Mouse (Mus musculus): ENCODE measurements at regions not wholly inside any gene's neighbourhood (a gene's known extent, or its start where the extent isn't known, plus 50 kb on each side); places are given as distances from the start of the nearest gene placed in this dataset.

DNA sequence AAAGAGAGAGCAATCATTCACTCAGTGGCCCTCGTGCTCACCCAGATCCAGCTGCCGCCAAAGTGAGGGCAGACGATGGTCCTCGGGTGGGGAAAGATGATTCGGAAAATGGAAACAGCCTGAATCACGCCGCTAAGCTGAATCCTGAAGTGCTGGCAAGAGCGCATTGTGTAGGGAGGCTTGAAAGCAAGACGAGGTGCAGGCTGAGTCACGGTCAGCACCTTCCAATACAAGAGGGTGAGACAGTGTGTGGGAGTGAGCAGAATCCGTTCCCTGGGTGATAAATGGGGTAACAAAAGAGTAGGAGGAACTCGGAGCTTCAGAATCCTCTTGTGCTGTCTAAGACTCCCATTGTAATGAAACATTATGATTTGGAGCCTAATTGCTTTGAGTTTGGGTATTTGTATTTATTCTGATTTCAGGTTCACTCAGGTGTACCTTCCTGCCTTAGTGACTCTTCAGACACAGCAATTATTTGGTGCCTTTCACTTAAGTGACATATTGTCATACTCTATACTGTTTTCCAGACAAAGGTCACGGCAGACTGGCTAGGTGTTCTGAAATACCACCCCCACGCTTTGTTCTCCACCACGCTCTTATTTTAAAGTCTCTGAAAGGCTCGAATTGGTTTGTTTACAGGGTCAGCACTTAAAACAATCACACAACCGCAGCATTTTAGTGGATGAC, 70.0 kb downstream of the Mbip start:
- DNase-seq (ENCODE audit: low spot score), result no peak

DNA sequence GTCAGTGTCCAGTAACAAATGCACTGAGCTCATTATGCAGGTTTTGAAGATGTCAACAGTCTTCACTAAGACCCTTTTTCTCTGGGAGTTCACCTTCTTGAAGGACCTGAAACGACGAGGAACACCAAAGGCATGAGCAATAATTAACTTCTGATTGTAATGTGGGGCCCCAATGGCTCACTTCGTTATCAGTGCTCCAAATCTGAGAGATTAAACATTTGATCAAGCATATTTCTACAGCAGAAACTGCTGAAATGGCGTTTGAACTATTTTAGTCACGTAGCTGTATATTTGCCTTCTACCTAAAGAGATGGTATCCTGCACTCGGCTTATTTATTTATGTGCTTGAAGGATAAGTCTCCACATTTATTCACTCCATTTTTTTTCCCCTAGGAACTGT, 80.6 kb downstream of the Mbip start:
- no peak for DNase-seq (ENCODE audit: low spot score)

DNA sequence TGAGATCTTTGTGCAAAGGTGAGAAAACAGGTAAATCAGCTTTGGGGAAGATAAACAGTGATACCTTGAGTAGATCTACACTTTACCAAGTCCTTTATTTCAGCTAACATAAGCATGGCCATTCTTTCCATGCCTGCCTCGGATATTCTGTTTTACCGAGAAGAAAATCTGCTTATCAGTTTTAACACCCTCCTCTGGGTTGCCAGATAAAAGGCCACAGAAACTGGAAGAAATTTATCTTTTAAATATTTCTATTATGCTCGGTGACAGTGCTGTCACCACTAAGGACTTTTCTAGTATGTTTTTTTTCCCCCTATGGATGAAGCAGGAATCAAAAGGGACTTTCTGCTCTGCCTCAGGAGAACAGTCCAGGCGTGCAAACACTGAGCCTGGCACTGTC, 84.2 kb downstream of the Mbip start:
- no peak for DNase-seq (ENCODE audit: low spot score)

DNA sequence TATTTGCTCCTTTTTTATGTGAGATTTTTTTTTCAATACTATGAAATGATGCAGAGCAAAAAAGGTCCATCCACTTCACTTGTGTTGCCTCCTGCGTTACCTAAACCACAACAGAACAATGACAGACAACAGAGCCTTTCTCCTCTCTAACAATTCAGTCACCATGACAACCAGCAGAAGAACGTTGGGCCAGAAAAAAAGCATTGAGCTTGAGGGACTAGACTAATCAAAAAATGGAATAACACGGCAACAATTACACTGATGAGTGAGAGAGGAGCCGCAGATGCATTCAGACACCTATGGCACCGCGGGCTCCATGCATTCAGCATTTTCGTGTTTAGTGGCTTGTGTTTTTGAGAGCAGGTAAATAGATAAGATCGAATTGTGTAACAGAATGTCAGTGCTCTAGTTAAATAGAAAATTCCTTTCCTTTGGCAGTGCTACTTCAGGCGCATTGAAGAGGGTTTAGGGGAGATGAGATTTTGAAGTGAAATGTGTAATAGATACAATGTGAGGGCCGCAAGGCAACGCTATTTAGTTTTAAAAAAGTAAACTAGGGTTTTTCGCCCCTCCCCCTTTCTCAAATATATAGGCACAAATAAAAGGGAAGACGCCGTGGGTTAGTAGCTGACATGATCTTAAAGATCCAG, 87.2 kb downstream of the Mbip start:
- DNase-seq (ENCODE audit: low spot score), result no peak

DNA sequence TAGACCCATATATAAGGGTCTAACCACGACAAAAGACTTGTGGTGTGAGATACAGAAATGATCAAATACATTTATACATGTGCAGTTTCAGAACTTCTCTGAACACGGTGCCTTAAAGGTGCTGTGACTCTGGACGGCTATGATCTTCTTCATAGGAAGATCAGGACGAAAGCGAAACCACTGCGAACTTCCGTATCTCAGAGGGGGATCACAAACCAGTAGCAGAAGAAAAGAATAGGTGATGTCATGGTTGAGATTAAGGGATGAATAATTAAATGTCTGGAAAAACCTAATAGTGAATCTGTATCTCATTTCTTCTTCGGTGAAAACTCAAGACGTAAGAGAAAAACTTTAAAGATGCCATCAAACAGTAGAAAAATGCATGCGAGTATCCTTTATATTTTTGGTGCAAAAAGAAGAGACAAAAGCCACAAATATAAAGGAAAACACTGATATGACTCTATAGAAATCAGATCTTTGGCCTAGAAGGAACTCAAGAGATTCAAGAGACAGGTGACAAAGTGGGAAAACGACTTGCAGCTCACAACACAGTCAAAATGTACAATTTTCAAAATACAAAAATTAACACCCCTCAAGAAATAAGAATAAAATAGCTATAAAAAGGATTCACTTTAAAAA, 89.3 kb downstream of the Mbip start:
- DNase-seq (ENCODE audit: low spot score), result no peak

DNA sequence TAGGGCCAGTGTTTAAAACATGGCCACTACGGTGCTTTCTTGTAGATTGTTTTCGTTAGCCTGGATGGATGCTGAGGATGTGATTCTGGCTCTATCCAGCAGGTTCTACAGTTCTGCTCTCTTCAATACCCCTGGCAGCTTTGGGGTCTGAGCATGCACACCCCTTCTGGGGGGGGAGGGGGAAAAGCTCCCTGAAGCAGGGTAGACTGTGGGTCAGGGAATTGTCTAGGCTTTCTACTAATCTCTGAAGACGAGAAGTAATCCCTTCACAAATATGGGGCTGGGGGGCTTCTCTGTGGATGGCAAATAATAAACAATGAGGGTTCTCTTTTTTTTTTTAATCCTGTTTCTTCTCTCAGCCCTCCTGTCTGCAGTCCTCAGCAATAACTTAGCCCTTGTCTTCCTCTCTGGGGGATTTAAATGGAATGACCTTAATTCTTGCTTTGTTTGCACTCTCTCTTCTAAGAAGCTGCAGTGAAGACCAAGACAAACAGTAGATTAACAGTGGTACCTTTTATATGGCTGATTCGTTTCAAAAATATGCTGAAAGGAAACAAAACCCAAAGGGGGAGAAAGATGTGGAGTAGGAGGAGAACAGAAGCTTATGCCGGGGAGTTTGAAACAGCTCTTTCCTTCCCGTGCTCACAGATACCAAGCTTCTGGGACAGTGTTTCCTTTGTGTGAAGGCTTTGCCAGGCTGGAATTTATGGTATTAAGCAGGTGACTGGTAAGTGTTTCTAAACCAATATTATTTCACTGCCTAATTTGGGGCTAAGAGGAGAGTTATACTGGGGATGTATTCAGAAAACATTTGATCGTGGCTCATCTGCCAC, 92.9 kb downstream of the Mbip start:
- no peak for DNase-seq (ENCODE audit: low spot score)

DNA sequence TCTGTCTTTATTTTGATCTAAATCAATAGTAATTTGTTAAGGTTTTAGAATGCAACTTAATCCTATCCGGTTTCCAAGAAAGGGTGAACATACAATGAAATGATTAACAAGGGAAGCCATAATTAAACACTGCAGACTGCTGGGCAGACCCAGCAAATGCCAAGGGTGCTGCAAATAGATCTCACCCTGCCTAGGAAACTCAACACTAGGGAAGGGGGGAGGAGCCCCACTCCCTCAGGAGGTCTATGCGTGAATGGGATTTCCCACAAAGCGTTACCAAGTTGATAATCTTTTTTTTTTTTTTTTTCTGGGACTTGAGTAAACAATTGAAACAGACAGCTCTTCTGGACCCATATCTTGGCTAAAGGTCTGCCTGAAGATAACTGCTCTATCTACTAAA, 95.4 kb downstream of the Mbip start:
- DNase-seq (ENCODE audit: low spot score), result no peak

DNA sequence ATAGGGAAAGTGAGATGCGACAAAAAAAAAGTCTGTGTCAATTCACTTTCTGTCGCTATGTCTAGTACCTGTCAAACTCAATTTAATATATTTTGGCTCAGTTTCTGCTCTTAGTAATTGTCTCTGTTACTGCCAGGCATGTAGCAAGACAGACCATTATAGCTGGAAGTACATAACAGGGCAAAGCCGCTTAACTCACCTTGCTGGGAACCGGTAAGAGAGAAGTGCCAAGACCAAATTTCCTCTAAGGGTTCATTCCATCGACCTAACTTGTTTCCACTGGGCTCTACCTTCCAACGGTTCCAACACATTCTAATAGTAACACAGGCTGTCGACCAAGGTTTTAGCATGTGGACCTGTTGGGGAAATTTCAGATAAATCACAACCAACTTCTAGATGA, 99.3 kb downstream of the Mbip start:
- no peak for DNase-seq (ENCODE audit: low spot score)

DNA sequence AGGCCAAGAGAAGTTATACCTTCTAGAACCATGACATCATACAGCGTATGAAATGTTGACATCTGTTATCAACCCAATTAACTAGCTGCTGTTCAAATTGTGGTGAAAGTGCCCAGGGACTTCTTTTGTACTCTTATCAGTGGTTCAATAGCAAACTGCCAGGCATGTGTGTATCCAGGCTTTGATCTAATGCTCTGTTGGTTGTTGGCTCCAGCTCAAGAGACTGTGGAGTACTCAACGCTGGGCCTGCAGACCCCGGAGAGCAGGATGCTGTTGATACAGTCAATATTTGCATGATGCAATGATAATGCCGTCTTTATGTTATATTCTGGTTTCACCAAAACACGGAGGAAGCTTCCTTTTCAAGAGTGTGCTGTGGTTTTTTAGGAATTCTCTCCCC, 102.9 kb downstream of the Mbip start:
- no peak for DNase-seq (ENCODE audit: low spot score)

DNA sequence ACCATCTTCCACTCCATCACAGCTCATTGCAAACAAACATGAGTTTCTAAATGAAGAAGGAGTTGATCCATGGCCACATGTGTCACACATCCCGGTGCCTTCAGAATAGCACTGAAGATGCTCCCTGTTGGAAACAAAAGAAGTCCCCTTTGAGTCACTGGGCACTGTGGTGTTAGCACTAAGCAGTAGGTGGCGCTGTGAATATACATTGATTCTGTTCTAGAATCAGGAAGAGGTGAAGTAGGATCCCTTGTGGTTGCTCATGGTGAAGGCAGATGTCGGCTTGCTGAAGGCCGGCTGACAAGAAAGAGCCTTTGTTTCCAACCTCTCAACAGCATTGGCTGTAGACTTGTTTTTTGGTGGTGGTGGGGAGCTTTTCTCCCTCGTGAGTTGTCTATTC, 104.0 kb downstream of the Mbip start:
- DNase-seq (ENCODE audit: low spot score), result peak; percentile 2

DNA sequence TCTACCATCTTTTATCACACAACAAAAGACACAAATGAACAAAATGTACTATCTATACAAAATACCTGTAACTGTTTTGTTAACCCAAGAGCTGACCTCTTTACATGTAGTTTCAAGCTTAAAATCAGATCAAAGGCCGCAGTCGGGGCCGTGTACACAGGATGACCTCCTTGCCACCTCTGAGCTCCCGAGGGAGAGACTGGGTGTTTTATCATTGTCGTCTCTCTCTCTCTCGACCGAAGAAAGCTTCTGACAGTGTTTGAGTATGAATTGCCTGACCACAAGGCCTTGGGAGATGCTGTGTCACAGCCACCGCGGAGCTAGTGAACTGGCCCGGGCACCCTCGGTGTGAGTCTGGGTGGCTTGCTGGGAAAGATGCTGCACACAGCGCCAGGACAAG, 105.5 kb downstream of the Mbip start:
- no peak for DNase-seq (ENCODE audit: low spot score)

DNA sequence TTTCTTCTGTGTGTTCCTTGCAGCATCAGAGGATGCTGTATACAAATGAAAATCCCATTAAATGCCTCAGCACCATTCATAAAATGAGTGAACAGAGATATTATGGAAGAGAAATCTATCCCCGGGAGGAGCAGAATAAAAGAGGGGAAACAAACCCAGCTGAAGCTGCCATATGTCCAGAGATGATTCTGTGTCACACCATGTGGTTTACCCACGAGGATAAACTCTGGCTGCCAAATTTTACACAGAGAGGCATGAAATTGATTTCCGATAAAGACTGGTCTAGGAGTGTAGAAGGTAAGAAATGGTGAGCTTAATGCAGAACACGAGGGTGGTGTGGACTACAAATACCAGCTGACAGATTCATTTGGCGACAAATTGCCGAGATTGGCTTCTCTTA, 111.1 kb downstream of the Mbip start:
- no peak for DNase-seq (ENCODE audit: low spot score)

DNA sequence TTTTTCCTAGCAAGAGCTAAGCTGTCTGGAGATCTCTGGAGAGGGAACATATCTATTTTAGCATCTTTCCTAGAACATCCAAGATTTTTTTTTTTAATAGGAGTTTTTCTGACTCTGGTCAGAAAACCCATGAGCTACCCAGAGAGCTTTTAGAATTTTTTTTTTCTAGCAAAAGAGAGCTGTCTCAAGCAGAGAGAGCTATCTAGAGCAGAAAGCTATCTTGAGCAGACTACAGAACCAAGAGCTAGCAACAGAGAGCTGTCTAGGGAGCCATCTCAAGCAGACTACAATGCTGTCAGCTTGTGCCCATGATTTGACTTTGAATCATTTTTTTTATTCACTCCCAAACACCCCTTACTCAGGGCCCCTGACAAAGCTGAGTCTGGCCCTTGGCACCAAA, 112.5 kb downstream of the Mbip start:
- DNase-seq (ENCODE audit: low spot score), result no peak

DNA sequence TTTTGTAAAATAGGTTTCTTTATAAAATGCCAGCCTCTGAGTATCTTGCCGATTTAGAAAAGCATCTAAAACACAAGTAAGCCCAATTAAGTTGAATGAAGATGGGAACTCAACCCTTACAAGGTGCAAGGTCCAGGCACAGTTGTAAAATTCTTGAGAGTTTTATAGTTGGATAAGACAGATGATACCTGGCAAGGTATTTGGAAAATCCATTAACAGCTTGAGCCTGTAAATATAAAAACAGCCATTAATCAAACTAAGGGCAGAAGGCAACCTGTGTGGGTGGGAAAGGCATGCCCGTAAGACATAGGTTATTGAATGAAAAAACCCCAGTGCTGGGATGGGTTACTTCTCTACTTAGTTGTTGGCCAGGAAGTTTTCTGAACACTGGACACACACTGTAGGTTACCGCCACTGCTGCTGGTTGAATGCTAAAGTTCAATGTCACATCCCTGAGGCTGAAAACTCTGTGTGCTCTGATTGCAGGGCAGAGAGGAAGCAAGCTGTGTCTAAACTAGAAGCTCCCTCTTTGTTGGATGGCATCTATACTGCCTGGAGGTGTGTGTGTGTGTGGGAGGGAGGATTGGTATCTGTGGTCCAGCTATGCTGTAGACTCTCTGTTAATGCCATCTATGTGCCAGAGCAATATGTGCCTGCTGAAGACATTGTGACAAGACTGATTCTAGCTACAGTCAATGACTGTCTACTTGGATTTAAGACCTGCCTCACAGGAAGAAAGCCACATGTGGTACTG, 121.4 kb downstream of the Mbip start:
- no peak for DNase-seq (ENCODE audit: low spot score)

DNA sequence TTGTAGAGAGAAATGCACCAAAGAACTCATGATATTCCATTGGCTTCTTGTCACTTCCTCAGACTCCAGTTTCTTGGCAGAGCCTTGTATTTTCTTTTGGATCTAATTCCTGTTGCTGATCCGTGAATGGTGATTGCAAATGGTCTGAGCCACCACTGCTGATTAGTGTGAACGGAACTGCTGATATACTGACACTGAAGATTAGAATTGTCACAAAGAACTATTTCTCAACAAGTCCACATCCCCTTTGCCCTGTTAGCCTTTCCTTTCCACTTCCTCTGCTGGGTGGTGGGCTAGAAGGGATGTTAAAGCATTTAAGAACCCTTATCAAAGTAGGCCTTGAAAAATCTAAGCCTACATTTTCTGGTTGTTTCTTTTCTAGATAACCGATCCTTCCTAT, 152.2 kb downstream of the Mbip start:
- no peak for DNase-seq (ENCODE audit: low spot score)

DNA sequence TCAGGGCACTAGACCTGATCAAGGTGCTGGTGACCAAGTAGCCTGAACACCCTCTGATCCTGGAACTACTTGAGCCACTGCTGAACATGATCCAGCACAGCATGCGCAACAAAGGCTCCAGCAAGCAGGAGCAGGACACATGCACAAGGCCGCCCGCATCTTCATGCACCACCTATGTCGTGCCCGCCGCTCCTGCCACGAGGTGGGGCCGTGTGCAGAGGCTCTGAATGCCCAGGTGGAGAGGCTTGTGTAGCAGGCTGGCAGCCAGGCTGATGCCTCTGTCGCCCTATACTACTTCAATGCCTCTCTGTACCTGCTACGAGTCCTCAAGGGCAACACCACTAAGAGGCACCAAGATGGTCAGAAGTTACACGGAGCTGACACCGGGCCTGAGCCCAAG, 156.1 kb downstream of the Mbip start:
- no peak for DNase-seq (ENCODE audit: low spot score)

DNA sequence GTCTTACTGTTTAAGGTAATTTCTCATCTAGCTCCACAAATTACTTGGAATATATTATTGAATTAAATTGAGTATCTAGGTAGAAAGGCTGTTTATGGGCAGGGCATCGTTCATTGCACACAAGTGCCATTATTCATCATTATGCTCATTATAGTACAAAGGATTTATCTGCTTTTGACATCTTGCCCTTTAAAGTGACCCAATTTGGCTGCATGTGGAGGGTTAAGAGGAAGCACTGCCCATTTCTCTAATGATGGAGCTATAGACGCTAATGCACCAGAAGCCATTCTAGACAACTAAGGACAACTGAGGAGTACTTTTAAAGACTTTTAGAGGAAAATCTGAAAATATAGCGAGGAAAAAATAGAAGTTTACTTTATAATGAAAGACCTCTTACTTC, 185.0 kb downstream of the Mbip start:
- DNase-seq (ENCODE audit: low spot score), result no peak

DNA sequence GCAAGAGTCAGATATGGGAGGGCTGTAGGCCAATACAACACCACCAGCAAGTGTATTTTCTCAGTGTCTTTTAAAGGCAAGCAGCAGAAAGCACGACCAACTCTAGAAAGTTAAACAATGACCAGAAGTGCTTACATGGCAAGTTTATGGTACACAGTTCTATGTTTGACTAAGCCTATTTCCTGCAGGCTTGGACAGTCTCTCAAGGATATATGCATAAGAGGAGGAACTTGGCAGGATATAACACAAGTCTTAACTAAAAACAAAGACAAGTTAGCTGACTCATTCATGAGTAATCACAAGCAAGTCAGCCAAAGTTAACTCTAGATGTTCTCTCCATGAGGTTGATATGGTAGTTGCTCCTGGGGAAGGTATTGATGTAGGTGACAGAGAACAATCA, 201.3 kb downstream of the Mbip start:
- DNase-seq (ENCODE audit: low spot score), result no peak

DNA sequence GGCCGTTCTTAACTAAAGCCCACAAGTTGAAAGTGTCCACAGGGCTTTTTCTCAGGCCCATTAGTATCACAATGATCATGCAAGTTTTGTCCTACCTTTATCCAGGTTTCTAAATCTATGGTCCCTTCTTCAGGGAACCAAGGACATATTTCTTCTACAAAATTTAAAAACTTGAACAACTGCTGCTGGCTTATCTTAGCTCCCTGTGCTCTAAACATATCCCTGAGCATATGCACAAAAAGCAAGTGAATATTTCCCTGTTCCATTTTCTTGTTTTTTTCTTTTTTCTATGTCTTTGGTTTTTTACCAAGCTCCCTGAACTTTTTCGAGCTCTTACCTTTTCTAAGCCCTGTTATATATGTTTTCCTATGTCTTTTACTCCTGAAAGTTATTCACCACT, 201.9 kb downstream of the Mbip start:
- DNase-seq (ENCODE audit: low spot score), result no peak

DNA sequence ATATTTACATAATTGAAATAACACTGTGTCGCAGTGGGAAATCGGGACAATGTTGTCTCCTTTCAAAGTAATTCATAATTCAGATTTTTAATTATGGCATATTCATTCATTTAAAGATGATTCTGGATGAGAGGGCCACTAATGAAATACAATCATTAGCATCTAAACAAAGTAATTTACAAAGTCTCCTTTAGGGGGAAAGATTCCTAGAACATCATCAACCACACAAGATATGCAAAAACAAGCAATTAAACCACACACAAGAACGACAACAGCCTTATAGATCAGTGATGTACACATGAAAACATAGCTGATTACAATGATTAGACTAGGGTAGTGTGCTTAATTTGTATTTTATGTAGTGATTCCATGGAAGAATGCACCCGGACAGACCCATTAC, 231.2 kb downstream of the Mbip start:
- no peak for DNase-seq (ENCODE audit: low spot score)

DNA sequence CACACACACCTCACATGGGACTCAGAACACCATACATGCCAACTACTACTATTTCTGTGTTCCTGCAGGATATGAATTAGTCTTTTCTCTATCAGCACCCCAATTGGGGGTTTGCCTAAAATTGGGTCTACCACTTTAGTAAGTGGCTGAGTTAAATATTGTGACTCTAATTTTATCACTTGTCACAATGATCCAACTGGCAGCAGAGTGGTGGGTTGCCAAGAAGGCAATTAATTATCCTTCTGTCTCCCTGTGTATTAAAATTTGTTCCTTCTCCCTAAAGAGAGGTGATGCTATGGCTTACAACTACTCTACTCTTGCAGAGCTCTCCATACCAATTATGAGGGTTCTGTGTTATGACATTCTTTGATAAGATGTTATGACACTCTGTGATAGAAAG, 245.3 kb downstream of the Brms1l start:
- DNase-seq (ENCODE audit: low spot score), result no peak

DNA sequence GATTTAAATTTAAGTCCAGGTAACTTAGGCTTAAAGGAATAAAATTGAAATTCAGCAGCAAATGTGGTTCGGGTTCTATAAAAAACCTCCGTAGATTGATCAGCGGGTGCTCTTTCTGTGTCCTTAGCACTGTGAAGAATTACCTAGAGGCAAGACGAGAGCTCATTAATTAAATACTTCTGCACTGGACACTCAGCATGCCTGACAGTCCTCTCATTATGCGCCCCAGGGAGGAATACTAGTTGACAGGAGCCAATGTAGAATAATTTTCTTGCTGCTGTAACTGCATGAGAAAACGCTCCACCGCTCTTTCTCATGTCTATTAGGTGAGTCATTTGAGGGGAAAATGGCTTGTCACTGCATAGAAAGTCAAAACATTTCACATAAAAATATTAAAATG, 228.1 kb downstream of the Brms1l start:
- DNase-seq (ENCODE audit: low spot score), result no peak

All from gastrocnemius, adult 18-20 months (tissue).